Mouse (Mus musculus): ENCODE data around the gene Usp50. TPM values are rescaled to one million over a fixed set of nuclear protein-coding genes. Genes with fewer than 3 reads are reported as not detected.
A peak's percentile ranks its signal among the peaks of the same experiment; 100 is the strongest.

Gene Usp50
- polyA plus RNA-seq, 1 experiment from 2014 or later: 2.2 TPM

- Histone ChIP-seq H3K9ac (no peak overlapping the region), H3K4me3 (no peak overlapping the region), H3K27ac (no peak overlapping the region), H3K27me3 (no peaks in the 10 kb centered on the region), H3K4me1 (replicated peaks) (no peaks in the 10 kb centered on the region), H3K36me3 (peaks cover 63% of the 10 kb centered on the region), H3K4me2 (no peak overlapping the region), H3K9me3 (replicated peaks) (no peaks in the 10 kb centered on the region)
- ATAC-seq (replicated peaks; ENCODE audit: insufficient number of reproducible peaks, insufficient read depth, low FRiP score, low read depth): no peak
- 77% methylated on average over 6 of the region's 6 CpGs for WGBS
These were observed 47.8 kb downstream of the Usp50 start for GRCm38 (mm10) chr2:126735339-126736073.

DNA sequence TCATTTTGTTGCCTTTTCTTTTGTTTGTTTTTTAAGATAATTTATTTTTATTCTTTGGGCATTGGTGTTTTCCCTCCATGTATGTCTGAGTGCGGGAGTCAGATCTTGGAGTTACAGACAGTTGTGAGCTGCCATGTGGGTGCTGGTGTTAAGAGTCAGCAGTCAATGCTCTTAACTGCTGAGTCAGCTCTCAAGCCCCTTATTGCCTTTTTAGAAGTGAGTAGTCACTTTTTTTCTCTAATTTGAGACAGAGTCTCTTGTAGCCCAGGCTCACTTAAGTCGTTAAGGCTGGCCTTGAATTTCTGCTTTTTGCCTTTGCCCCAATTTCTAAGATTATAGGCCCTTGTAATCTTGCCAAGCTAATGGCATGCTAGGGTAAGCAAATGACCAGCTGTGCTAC is 52.8 kb downstream of the Usp50 start:
- peaks cover 46% of the 10 kb centered on the region for H3K36me3 ChIP-seq
- no peaks in the 10 kb centered on the region for H3K9me3 ChIP-seq (replicated peaks)
- no peak overlapping the region for H3K27ac ChIP-seq
- no peak for ATAC-seq (replicated peaks; ENCODE audit: insufficient number of reproducible peaks, insufficient read depth, low FRiP score, low read depth)
- no peaks in the 10 kb centered on the region for H3K27me3 ChIP-seq
- 0 out of 2 replicates have a peak, but pooled peaks cover 2% of the 10 kb centered on the region for H3K4me1 ChIP-seq (replicated peaks)
- WGBS: 87% methylated on average over 2 of the region's 2 CpGs
- H3K4me3 ChIP-seq: no peak overlapping the region
- no peak overlapping the region for H3K4me2 ChIP-seq
- no peak overlapping the region for H3K9ac ChIP-seq

- H3K4me2 ChIP-seq: no peak overlapping the region
- 98% methylated on average over 4 of the region's 4 CpGs for WGBS
- 0 out of 2 replicates have a peak, but pooled peaks cover 2% of the 10 kb centered on the region for H3K4me1 ChIP-seq (replicated peaks)
- no peak for ATAC-seq (replicated peaks; ENCODE audit: insufficient number of reproducible peaks, insufficient read depth, low FRiP score, low read depth)
- no peak overlapping the region for H3K27ac ChIP-seq
- no peaks in the 10 kb centered on the region for H3K27me3 ChIP-seq
- no peak overlapping the region for H3K4me3 ChIP-seq
- peaks cover 43% of the 10 kb centered on the region for H3K36me3 ChIP-seq
- no peaks in the 10 kb centered on the region for H3K9me3 ChIP-seq (replicated peaks)
- H3K9ac ChIP-seq: no peak overlapping the region
These were observed 54.1 kb downstream of the Usp50 start for GRCm38 (mm10) chr2:126729207-126729606.

DNA sequence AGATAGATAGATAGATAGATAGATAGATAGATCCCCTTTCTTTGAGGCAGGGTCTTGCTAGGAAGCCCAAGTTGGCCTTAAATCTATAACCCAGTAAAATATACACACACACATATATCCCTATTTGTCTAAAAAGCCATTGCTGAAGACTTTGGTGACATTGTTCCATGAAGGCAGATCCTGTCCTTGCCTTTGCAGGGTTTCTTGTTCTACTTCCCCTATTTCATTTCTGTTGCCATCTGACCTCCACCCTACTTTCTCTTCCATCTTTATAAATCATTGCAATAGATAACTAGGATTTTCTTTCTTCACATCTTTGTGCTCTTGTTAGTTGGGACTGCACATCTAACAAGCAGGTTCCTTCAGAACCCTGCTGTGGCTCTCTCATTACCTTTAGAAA is 70.3 kb downstream of the Usp50 start:
- Histone ChIP-seq H3K9ac (no peak overlapping the region), H3K4me3 (no peak overlapping the region), H3K4me1 (replicated peaks) (peaks cover 7% of the 10 kb centered on the region), H3K9me3 (replicated peaks) (no peaks in the 10 kb centered on the region), H3K4me2 (no peak overlapping the region), H3K27ac (no peak overlapping the region), H3K36me3 (no peaks in the 10 kb centered on the region), H3K27me3 (no peaks in the 10 kb centered on the region)
- ATAC-seq (replicated peaks; ENCODE audit: insufficient number of reproducible peaks, insufficient read depth, low FRiP score, low read depth): no peak

DNA sequence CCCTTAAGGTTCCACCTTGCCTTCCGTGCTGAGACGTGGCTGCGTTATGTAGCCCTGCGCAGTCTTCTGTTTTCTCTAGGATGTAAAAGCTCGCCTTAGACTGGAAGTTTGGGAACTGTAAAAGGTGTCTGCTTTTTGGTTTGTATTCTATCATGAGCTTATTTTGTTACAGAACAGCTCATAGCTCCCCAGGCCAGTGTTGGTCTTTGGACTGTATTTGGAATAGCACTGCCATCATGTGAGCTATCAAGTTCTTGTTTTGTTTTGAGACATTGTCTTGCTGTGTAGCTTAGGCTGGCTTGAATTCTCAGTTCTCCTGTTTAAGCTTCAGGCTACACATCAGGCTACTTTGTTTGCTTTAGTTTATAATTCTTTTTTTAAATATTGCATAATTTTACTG is 70.7 kb downstream of the Usp50 start:
- Histone ChIP-seq H3K36me3 (no peaks in the 10 kb centered on the region), H3K27me3 (no peaks in the 10 kb centered on the region), H3K4me2 (no peak overlapping the region), H3K4me3 (no peak overlapping the region), H3K27ac (no peak overlapping the region), H3K9ac (no peak overlapping the region), H3K9me3 (replicated peaks) (no peaks in the 10 kb centered on the region), H3K4me1 (replicated peaks) (peaks cover 10% of the 10 kb centered on the region)
- 93% methylated on average over 5 of the region's 5 CpGs for WGBS
- no peak for ATAC-seq (replicated peaks; ENCODE audit: insufficient number of reproducible peaks, insufficient read depth, low FRiP score, low read depth)

GRCm38 (mm10) chr2:126708361-126708760 is 74.9 kb downstream of the Usp50 start:
- Histone ChIP-seq H3K9me3 (replicated peaks) (no peaks in the 10 kb centered on the region), H3K9ac (peak overlapping the region; percentile 86), H3K4me3 (peak overlapping the region; percentile 91), H3K27ac (no peak overlapping the region), H3K4me2 (peak overlapping the region; percentile 78), H3K36me3 (no peaks in the 10 kb centered on the region), H3K27me3 (peaks cover 8% of the 10 kb centered on the region), H3K4me1 (replicated peaks) (peaks cover 10% of the 10 kb centered on the region)
- no peak for ATAC-seq (replicated peaks; ENCODE audit: insufficient number of reproducible peaks, insufficient read depth, low FRiP score, low read depth)
- 75% methylated on average over 4 of the region's 4 CpGs for WGBS

DNA sequence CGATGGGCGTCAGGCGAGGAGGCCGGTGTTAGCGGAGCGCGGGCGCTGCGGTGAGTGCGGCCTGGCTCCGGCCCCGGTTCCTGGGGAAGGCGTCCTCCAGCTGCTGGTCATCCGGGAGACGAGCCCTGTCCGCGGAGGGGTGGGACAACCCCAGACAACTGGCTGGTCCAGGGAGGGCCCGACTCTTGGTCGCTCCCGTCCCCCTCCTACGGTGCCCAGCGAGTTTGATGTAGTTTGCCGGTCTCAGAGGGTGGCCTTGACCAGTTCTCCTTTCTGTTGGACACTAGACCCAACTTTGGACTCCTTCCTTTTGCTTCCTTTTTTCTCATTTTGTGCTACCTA is 75.9 kb downstream of the Usp50 start:
- H3K27ac ChIP-seq: peak overlapping the region; percentile 86
- no peaks in the 10 kb centered on the region for H3K36me3 ChIP-seq
- no peaks in the 10 kb centered on the region for H3K9me3 ChIP-seq (replicated peaks)
- peak overlapping the region; percentile 91 for H3K4me3 ChIP-seq
- peaks cover 10% of the 10 kb centered on the region for H3K4me1 ChIP-seq (replicated peaks)
- H3K27me3 ChIP-seq: peaks cover 8% of the 10 kb centered on the region
- ATAC-seq (replicated peaks; ENCODE audit: insufficient number of reproducible peaks, insufficient read depth, low FRiP score, low read depth): peak; percentile 81
- H3K9ac ChIP-seq: peak overlapping the region; percentile 86
- under 1% methylated on average over 23 of the region's 23 CpGs for WGBS
- peak overlapping the region; percentile 78 for H3K4me2 ChIP-seq

GRCm38 (mm10) chr2:126706759-126707437 is 76.4 kb downstream of the Usp50 start, which contains the start of gene Usp8:
Gene Usp8, plus strand, starts transcription at chr2:126707328.
- H3K36me3 ChIP-seq: no peaks in the 10 kb centered on the region
- peak within 1 kb of the TSS; percentile 86 for H3K27ac ChIP-seq
- peak within 1 kb of the TSS; percentile 78 for H3K4me2 ChIP-seq
- H3K4me1 ChIP-seq (replicated peaks): peaks cover 10% of the 10 kb centered on the region
- H3K4me3 ChIP-seq: peak within 1 kb of the TSS; percentile 91
- WGBS: 3% methylated on average over 47 of the region's 47 CpGs
- peak; percentile 100 for ATAC-seq (replicated peaks; ENCODE audit: insufficient number of reproducible peaks, insufficient read depth, low FRiP score, low read depth)
- H3K27me3 ChIP-seq: peaks cover 8% of the 10 kb centered on the region
- peak within 1 kb of the TSS; percentile 86 for H3K9ac ChIP-seq
- H3K9me3 ChIP-seq (replicated peaks): no peaks in the 10 kb centered on the region

GRCm38 (mm10) chr2:126695285-126695684 is 88.0 kb downstream of the Usp50 start:
- ATAC-seq (replicated peaks; ENCODE audit: insufficient number of reproducible peaks, insufficient read depth, low FRiP score, low read depth): no peak
- H3K27ac ChIP-seq: no peak overlapping the region
- H3K4me3 ChIP-seq: no peak overlapping the region
- no peaks in the 10 kb centered on the region for H3K4me1 ChIP-seq (replicated peaks)
- H3K36me3 ChIP-seq: no peaks in the 10 kb centered on the region
- H3K27me3 ChIP-seq: no peaks in the 10 kb centered on the region
- H3K9me3 ChIP-seq (replicated peaks): no peaks in the 10 kb centered on the region
- H3K9ac ChIP-seq: no peak overlapping the region
- 77% methylated on average over 6 of the region's 6 CpGs for WGBS
- no peak overlapping the region for H3K4me2 ChIP-seq

GRCm38 (mm10) chr2:126691290-126691689 is 92.0 kb downstream of the Usp50 start:
- no peak overlapping the region for H3K9ac ChIP-seq
- 84% methylated on average over 3 of the region's 3 CpGs for WGBS
- no peak overlapping the region for H3K4me2 ChIP-seq
- no peak for ATAC-seq (replicated peaks; ENCODE audit: insufficient number of reproducible peaks, insufficient read depth, low FRiP score, low read depth)
- no peaks in the 10 kb centered on the region for H3K36me3 ChIP-seq
- no peaks in the 10 kb centered on the region for H3K27me3 ChIP-seq
- H3K4me1 ChIP-seq (replicated peaks): no peaks in the 10 kb centered on the region
- H3K4me3 ChIP-seq: no peak overlapping the region
- no peaks in the 10 kb centered on the region for H3K9me3 ChIP-seq (replicated peaks)
- H3K27ac ChIP-seq: no peak overlapping the region

GRCm38 (mm10) chr2:126682937-126683336 is 100.3 kb downstream of the Usp50 start:
- 66% methylated on average over 1 of the region's 1 CpGs for WGBS
- Histone ChIP-seq H3K9me3 (replicated peaks) (no peaks in the 10 kb centered on the region), H3K4me3 (no peak overlapping the region), H3K4me2 (no peak overlapping the region), H3K36me3 (peaks cover 5% of the 10 kb centered on the region; the same call in 1 of the 2 replicates), H3K9ac (no peak overlapping the region), H3K4me1 (replicated peaks) (peaks cover 10% of the 10 kb centered on the region; the same call in 1 of the 2 replicates), H3K27me3 (no peaks in the 10 kb centered on the region), H3K27ac (peak overlapping the region; percentile 41)
- no peak for ATAC-seq (replicated peaks; ENCODE audit: insufficient number of reproducible peaks, insufficient read depth, low FRiP score, low read depth)

All from heart, embryonic 15.5 days (tissue).